Mouse (Mus musculus): ENCODE results near the gene Gm6169. TPM values are rescaled to one million over a fixed set of nuclear protein-coding genes. Genes with fewer than 3 reads are reported as not detected.

The Gm6169 gene
- polyA plus RNA-seq, 1 experiment from 2014 or later, result 3.2 TPM

GRCm38 (mm10) chr13:97095726-97096125, 3.3 kb downstream of the Gm6169 start:
- 50% methylated on average over 4 of the region's 4 CpGs for WGBS
- H3K4me1 ChIP-seq, result peaks cover 6% of the 10 kb centered on the region; the same call in 1 of the 2 replicates
- H3K4me2 ChIP-seq, result no peak overlapping the region
- H3K36me3 ChIP-seq, result peaks cover 6% of the 10 kb centered on the region
- H3K27ac ChIP-seq (replicated peaks), result no peak overlapping the region
- no peak for ATAC-seq (ENCODE audit: extremely low read depth, insufficient number of reproducible peaks, low FRiP score, low TSS enrichment)
- no peaks in the 10 kb centered on the region for H3K9me3 ChIP-seq
- no peak overlapping the region for H3K9ac ChIP-seq
- no peak overlapping the region for H3K4me3 ChIP-seq
- no peaks in the 10 kb centered on the region for H3K27me3 ChIP-seq (replicated peaks)

DNA sequence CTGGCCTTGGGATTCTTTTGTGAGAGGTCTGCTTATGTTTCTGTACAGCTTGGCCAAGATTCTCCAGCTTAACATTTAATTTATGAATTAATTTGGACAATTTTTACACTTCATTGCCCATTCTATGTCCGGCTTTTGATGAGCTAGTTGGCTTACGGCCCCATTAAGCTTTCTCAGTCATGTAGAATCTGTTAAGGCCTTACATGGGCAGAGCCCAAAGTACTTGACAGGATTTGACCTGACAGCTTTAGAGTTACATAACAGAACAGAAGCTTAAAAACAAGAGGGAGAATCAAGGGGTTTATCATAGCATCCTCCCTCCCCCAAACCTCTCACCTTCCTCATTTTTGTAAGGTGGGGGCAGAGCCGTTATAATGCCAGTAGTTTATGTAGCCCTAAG, 10.9 kb downstream of the Gm6169 start:
- WGBS, result 88% methylated on average over 3 of the region's 3 CpGs
- H3K4me2 ChIP-seq, result no peak overlapping the region
- no peak overlapping the region for H3K27ac ChIP-seq (replicated peaks)
- no peak overlapping the region for H3K9ac ChIP-seq
- H3K27me3 ChIP-seq (replicated peaks), result no peaks in the 10 kb centered on the region
- H3K4me1 ChIP-seq, result 0 out of 2 replicates have a peak, but pooled peaks cover 3% of the 10 kb centered on the region
- H3K9me3 ChIP-seq, result no peaks in the 10 kb centered on the region
- ATAC-seq (ENCODE audit: extremely low read depth, insufficient number of reproducible peaks, low FRiP score, low TSS enrichment), result no peak
- no peaks in the 10 kb centered on the region for H3K36me3 ChIP-seq
- no peak overlapping the region for H3K4me3 ChIP-seq

- Histone ChIP-seq H3K27me3 (replicated peaks) (no peaks in the 10 kb centered on the region), H3K9ac (no peak overlapping the region), H3K4me3 (no peak overlapping the region), H3K4me2 (no peak overlapping the region), H3K36me3 (no peaks in the 10 kb centered on the region), H3K9me3 (no peaks in the 10 kb centered on the region), H3K4me1 (0 out of 2 replicates have a peak, but pooled peaks cover 3% of the 10 kb centered on the region), H3K27ac (replicated peaks) (no peak overlapping the region)
- WGBS, result 84% methylated on average over 6 of the region's 6 CpGs
- ATAC-seq (ENCODE audit: extremely low read depth, insufficient number of reproducible peaks, low FRiP score, low TSS enrichment), result no peak
Observed at GRCm38 (mm10) chr13:97087421-97087820, 11.6 kb downstream of the Gm6169 start.

DNA sequence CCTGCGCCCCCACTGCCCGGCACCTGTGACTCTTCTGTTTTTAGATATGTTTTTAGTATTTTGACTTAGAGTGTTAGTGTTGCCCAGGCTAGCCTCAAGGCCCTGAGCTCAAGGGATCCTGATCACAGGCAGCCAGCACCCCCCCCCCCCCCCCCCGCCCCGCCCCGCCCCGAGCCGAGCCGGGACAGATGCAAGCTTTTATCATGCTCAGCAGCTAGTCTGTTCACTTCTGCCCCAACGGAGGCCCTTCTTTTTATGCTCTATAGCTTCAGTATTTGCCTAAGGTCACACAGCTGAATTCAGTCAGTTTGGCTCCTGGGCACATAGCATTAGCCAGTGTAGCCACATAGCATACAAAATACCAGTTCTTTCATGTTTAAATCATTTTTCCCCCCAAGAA, 12.7 kb downstream of the Gm6169 start:
- no peak overlapping the region for H3K27ac ChIP-seq (replicated peaks)
- peaks cover 9% of the 10 kb centered on the region; the same call in 1 of the 2 replicates for H3K4me1 ChIP-seq
- H3K9me3 ChIP-seq, result no peaks in the 10 kb centered on the region
- H3K4me3 ChIP-seq, result no peak overlapping the region
- H3K36me3 ChIP-seq, result no peaks in the 10 kb centered on the region
- H3K9ac ChIP-seq, result no peak overlapping the region
- H3K27me3 ChIP-seq (replicated peaks), result no peaks in the 10 kb centered on the region
- no peak for ATAC-seq (ENCODE audit: extremely low read depth, insufficient number of reproducible peaks, low FRiP score, low TSS enrichment)
- 62% methylated on average over 8 of the region's 9 CpGs for WGBS
- no peak overlapping the region for H3K4me2 ChIP-seq

- Histone ChIP-seq H3K4me2 (no peak overlapping the region), H3K27ac (replicated peaks) (no peak overlapping the region), H3K9ac (no peak overlapping the region), H3K4me1 (peaks cover 8% of the 10 kb centered on the region; the same call in 1 of the 2 replicates), H3K27me3 (replicated peaks) (no peaks in the 10 kb centered on the region), H3K9me3 (no peaks in the 10 kb centered on the region), H3K4me3 (no peak overlapping the region), H3K36me3 (no peaks in the 10 kb centered on the region)
- ATAC-seq (ENCODE audit: extremely low read depth, insufficient number of reproducible peaks, low FRiP score, low TSS enrichment), result no peak
- whole genome bisulfite sequencing, result 78% methylated on average over 7 of the region's 7 CpGs
Observed at GRCm38 (mm10) chr13:97082432-97082831, 16.6 kb downstream of the Gm6169 start.

DNA sequence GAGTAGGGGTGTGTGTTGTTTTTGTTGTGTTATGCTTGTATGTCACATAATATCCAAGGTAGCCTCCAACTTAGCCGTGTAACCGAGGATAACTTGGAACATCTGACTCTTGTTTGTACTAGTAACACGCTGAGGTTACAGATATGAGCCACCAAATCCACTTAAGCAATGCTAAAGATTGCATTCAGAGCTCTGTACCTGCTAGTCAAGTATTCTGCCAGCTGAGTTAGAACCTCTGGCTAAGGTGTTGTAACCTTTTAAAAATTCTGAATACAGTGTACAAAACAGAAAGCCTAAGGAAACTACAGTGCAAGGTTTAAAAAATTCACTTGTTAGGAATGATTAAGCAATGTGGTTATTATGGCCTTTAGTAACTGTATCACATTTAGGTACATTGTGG, 18.4 kb downstream of the Gm6169 start:
- H3K36me3 ChIP-seq, result no peaks in the 10 kb centered on the region
- H3K4me1 ChIP-seq, result peaks cover 6% of the 10 kb centered on the region; the same call in 1 of the 2 replicates
- no peaks in the 10 kb centered on the region for H3K9me3 ChIP-seq
- no peak overlapping the region for H3K4me2 ChIP-seq
- ATAC-seq (ENCODE audit: extremely low read depth, insufficient number of reproducible peaks, low FRiP score, low TSS enrichment), result no peak
- no peak overlapping the region for H3K27ac ChIP-seq (replicated peaks)
- H3K9ac ChIP-seq, result no peak overlapping the region
- no peak overlapping the region for H3K4me3 ChIP-seq
- WGBS, result 67% methylated on average over 3 of the region's 3 CpGs
- H3K27me3 ChIP-seq (replicated peaks), result no peaks in the 10 kb centered on the region

- H3K27me3 ChIP-seq (replicated peaks), result no peaks in the 10 kb centered on the region
- 60% methylated on average over 2 of the region's 2 CpGs for WGBS
- H3K9me3 ChIP-seq, result no peaks in the 10 kb centered on the region
- H3K4me2 ChIP-seq, result no peak overlapping the region
- H3K27ac ChIP-seq (replicated peaks), result no peak overlapping the region
- H3K9ac ChIP-seq, result no peak overlapping the region
- no peak for ATAC-seq (ENCODE audit: extremely low read depth, insufficient number of reproducible peaks, low FRiP score, low TSS enrichment)
- no peak overlapping the region for H3K4me3 ChIP-seq
- H3K36me3 ChIP-seq, result no peaks in the 10 kb centered on the region
- H3K4me1 ChIP-seq, result peaks cover 6% of the 10 kb centered on the region; the same call in 1 of the 2 replicates
Observed at GRCm38 (mm10) chr13:97080201-97080600, 18.8 kb downstream of the Gm6169 start.

GRCm38 (mm10) chr13:97077556-97077955, 21.5 kb downstream of the Gm6169 start:
- H3K4me2 ChIP-seq, result no peak overlapping the region
- no peak overlapping the region for H3K9ac ChIP-seq
- no peak for ATAC-seq (ENCODE audit: extremely low read depth, insufficient number of reproducible peaks, low FRiP score, low TSS enrichment)
- peaks cover 12% of the 10 kb centered on the region; the same call in 1 of the 2 replicates for H3K4me1 ChIP-seq
- no peak overlapping the region for H3K27ac ChIP-seq (replicated peaks)
- WGBS, result 90% methylated on average over 2 of the region's 2 CpGs
- H3K27me3 ChIP-seq (replicated peaks), result no peaks in the 10 kb centered on the region
- H3K36me3 ChIP-seq, result no peaks in the 10 kb centered on the region
- no peaks in the 10 kb centered on the region for H3K9me3 ChIP-seq
- no peak overlapping the region for H3K4me3 ChIP-seq

GRCm38 (mm10) chr13:97073497-97073896, 25.5 kb downstream of the Gm6169 start:
- H3K27ac ChIP-seq (replicated peaks), result no peak overlapping the region
- H3K9me3 ChIP-seq, result no peaks in the 10 kb centered on the region
- H3K27me3 ChIP-seq (replicated peaks), result peaks cover 7% of the 10 kb centered on the region
- H3K4me2 ChIP-seq, result no peak overlapping the region
- no peak for ATAC-seq (ENCODE audit: extremely low read depth, insufficient number of reproducible peaks, low FRiP score, low TSS enrichment)
- H3K4me1 ChIP-seq, result peaks cover 10% of the 10 kb centered on the region; the same call in 1 of the 2 replicates
- H3K36me3 ChIP-seq, result no peaks in the 10 kb centered on the region
- WGBS, result 33% methylated on average over 1 of the region's 1 CpGs
- no peak overlapping the region for H3K9ac ChIP-seq
- no peak overlapping the region for H3K4me3 ChIP-seq

DNA sequence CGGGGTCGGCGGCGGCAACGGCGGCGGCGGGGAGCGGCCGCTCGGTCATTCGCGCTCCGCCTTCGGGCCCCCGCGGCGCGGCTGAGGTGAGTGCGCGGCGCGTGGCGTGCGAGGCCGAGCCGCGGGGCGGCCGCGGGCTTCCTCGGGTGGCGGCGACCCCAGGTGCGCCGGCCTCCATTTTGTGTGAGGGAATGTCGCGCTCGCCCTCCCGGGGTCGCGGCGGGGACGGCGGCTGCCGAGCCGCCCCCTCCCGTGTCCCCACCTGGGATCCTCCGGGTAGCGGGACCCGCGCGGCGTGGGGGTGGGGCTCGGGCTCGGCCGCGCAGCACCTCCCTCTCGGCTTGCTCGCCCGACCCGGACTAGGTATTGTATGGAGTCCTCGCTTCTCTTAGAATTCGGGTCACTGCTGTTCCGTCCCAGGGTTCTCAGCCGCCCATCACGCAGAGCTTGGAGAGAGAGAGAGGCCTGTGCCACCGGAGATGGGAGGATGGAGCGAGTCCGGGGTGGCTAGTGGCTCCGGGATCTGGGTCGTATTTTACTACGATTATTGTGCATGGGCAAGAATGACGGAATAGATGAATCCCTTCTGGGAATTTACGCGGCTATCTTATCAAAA, 27.3 kb downstream of the Gm6169 start:
- H3K27ac ChIP-seq (replicated peaks), result peak overlapping the region; percentile 66
- peak overlapping the region; percentile 88 for H3K4me3 ChIP-seq
- H3K4me1 ChIP-seq, result peaks cover 18% of the 10 kb centered on the region
- H3K9ac ChIP-seq, result peak overlapping the region; percentile 90
- H3K9me3 ChIP-seq, result no peaks in the 10 kb centered on the region
- H3K36me3 ChIP-seq, result no peaks in the 10 kb centered on the region
- peak overlapping the region; percentile 88 for H3K4me2 ChIP-seq
- WGBS, result under 1% methylated on average over 59 of the region's 76 CpGs
- ATAC-seq (ENCODE audit: extremely low read depth, insufficient number of reproducible peaks, low FRiP score, low TSS enrichment), result peak; percentile 61; the same call in 1 of the 2 replicates
- peaks cover 14% of the 10 kb centered on the region for H3K27me3 ChIP-seq (replicated peaks)

DNA sequence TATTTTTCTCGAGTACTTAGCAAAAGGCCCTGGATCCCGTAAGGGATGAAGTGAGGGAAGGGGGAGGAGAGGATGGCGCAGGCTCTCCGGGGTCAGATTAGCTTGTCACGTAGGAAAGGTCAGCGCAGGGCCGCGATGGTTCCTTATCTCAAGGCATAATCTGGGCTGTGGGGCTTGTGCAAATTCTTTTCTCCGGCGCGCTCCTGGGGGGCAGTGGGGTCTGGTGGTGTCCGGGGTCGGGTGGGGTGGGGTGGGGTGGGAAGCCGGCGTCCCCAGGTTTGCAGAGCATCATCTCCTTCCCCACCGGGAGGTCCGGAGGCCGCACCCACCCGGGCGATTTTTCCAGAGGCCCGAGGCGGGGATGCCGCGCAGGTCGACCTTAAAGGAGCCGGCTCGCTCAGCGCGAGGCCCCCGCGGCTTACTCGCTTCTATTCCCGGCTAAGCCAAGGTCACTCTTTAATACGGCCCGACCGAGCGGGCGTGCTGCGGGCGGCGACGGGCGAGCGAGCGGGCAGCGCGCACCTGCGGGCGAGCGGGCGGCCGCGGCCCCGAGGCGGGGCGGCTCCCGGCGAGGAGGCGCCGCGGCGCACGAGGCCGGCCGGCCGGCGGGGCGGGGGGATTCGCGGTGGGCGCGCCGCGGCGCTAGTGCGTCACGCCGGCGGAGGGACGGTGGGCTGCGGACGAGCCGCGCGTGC, 28.0 kb downstream of the Gm6169 start:
- Histone ChIP-seq H3K9me3 (no peaks in the 10 kb centered on the region), H3K4me2 (peak overlapping the region; percentile 88), H3K36me3 (no peaks in the 10 kb centered on the region), H3K27me3 (replicated peaks) (peaks cover 15% of the 10 kb centered on the region), H3K27ac (replicated peaks) (peak overlapping the region; percentile 66), H3K9ac (peak overlapping the region; percentile 90), H3K4me1 (peaks cover 18% of the 10 kb centered on the region), H3K4me3 (peak overlapping the region; percentile 88)
- ATAC-seq (ENCODE audit: extremely low read depth, insufficient number of reproducible peaks, low FRiP score, low TSS enrichment), result peak; percentile 72
- under 1% methylated on average over 56 of the region's 85 CpGs for WGBS

All from heart, embryonic 13.5 days (tissue).